Mouse (Mus musculus): ENCODE measurements at regions not wholly inside any gene's neighbourhood (a gene's known extent, or its start where the extent isn't known, plus 50 kb on each side); places are given as distances from the start of the nearest gene placed in this dataset.

- H3K79me2 ChIP-seq (ENCODE audit: control insufficient read depth, insufficient read depth, low read length) = no peaks in the 10 kb centered on the region
- no peaks in the 10 kb centered on the region for H3K27me3 ChIP-seq (ENCODE audit: control insufficient read depth, insufficient read depth, low read length)
- H3K27ac ChIP-seq (replicated peaks; ENCODE audit: insufficient read depth, low read depth, low read length) = no peak overlapping the region
- WGBS = 42% methylated on average over 2 of the region's 2 CpGs
- TF ChIP-seq CTCF (IDR thresholded peaks at IDR 0.05; ENCODE audit: low read depth, low read length) (no peak), POLR2A (IDR thresholded peaks at IDR 0.05; ENCODE audit: extremely low read depth, insufficient read depth, low read length) (no peak)
- H3K9ac ChIP-seq (ENCODE audit: low read depth, low read length) = no peak overlapping the region
- H3K36me3 ChIP-seq (ENCODE audit: control insufficient read depth, insufficient read depth, low read length) = no peaks in the 10 kb centered on the region
- no peak overlapping the region for H3K4me3 ChIP-seq (ENCODE audit: insufficient read depth, low read depth, low read length)
- DNase-seq (ENCODE audit: extremely low read depth, low read depth, low spot score) = no peak
- peaks cover 21% of the 10 kb centered on the region for H3K4me1 ChIP-seq (ENCODE audit: control insufficient read depth, insufficient read depth, low read length)
Measured at GRCm38 (mm10) chr19:37492572-37492971, 57.6 kb upstream of the Exoc6 start.

- Histone ChIP-seq H3K4me1 (ENCODE audit: control insufficient read depth, insufficient read depth, low read length) (peaks cover 21% of the 10 kb centered on the region), H3K79me2 (ENCODE audit: control insufficient read depth, insufficient read depth, low read length) (no peaks in the 10 kb centered on the region), H3K27me3 (ENCODE audit: control insufficient read depth, insufficient read depth, low read length) (no peaks in the 10 kb centered on the region), H3K4me3 (ENCODE audit: insufficient read depth, low read depth, low read length) (no peak overlapping the region), H3K27ac (replicated peaks; ENCODE audit: insufficient read depth, low read depth, low read length) (no peak overlapping the region), H3K9ac (ENCODE audit: low read depth, low read length) (no peak overlapping the region), H3K36me3 (ENCODE audit: control insufficient read depth, insufficient read depth, low read length) (no peaks in the 10 kb centered on the region)
- peak; percentile 73 for DNase-seq (ENCODE audit: extremely low read depth, low read depth, low spot score)
- WGBS = 18% methylated on average over 9 of the region's 9 CpGs
- TF ChIP-seq POLR2A (IDR thresholded peaks at IDR 0.05; ENCODE audit: extremely low read depth, insufficient read depth, low read length) (no peak), CTCF (IDR thresholded peaks at IDR 0.05; ENCODE audit: low read depth, low read length) (no peak)
Measured at GRCm38 (mm10) chr19:37493378-37493777, 56.8 kb upstream of the Exoc6 start.

DNA sequence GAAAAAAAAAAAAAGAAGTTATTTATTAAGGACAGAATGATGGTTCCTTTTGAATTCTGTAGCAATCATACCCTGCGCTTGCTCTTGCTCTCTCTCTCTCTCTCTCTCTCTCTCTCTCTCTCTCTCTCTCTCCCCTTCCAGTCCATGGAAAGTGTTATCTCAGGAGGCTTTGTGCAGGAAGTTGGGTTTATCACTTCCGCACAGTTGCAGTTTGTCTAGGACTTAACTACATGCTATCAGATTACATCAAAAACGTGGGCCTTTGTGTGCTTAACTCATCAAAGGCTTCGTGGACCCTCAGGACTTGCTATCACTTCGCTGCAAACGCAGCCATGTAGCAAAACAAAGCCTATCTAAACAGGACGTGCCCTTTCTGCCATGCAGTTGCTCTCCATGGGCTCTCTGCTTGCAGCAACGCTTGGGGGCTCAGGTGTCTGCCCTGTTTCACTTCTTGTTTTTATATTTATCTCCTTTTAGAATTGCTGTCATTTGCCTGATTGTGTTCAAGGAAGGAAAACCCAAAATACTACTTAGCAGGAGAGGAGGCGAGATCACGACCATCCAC, 56.2 kb upstream of the Exoc6 start:
- Histone ChIP-seq H3K36me3 (ENCODE audit: control insufficient read depth, insufficient read depth, low read length) (no peaks in the 10 kb centered on the region), H3K9ac (ENCODE audit: low read depth, low read length) (no peak overlapping the region), H3K4me3 (ENCODE audit: insufficient read depth, low read depth, low read length) (no peak overlapping the region), H3K27me3 (ENCODE audit: control insufficient read depth, insufficient read depth, low read length) (no peaks in the 10 kb centered on the region), H3K4me1 (ENCODE audit: control insufficient read depth, insufficient read depth, low read length) (peaks cover 21% of the 10 kb centered on the region), H3K27ac (replicated peaks; ENCODE audit: insufficient read depth, low read depth, low read length) (no peak overlapping the region), H3K79me2 (ENCODE audit: control insufficient read depth, insufficient read depth, low read length) (no peaks in the 10 kb centered on the region)
- DNase-seq (ENCODE audit: extremely low read depth, low read depth, low spot score) = no peak
- no peak for TF ChIP-seq CTCF (IDR thresholded peaks at IDR 0.05; ENCODE audit: low read depth, low read length)
- TF ChIP-seq POLR2A (IDR thresholded peaks at IDR 0.05; ENCODE audit: extremely low read depth, insufficient read depth, low read length) = no peak
- WGBS = 56% methylated on average over 10 of the region's 10 CpGs

- H3K9ac ChIP-seq (ENCODE audit: low read depth, low read length) = no peak overlapping the region
- peaks cover 21% of the 10 kb centered on the region for H3K4me1 ChIP-seq (ENCODE audit: control insufficient read depth, insufficient read depth, low read length)
- no peak overlapping the region for H3K4me3 ChIP-seq (ENCODE audit: insufficient read depth, low read depth, low read length)
- no peaks in the 10 kb centered on the region for H3K36me3 ChIP-seq (ENCODE audit: control insufficient read depth, insufficient read depth, low read length)
- no peak for TF ChIP-seq CTCF (IDR thresholded peaks at IDR 0.05; ENCODE audit: low read depth, low read length)
- no peak for TF ChIP-seq POLR2A (IDR thresholded peaks at IDR 0.05; ENCODE audit: extremely low read depth, insufficient read depth, low read length)
- 76% methylated on average over 4 of the region's 4 CpGs for WGBS
- H3K27me3 ChIP-seq (ENCODE audit: control insufficient read depth, insufficient read depth, low read length) = no peaks in the 10 kb centered on the region
- no peak overlapping the region for H3K27ac ChIP-seq (replicated peaks; ENCODE audit: insufficient read depth, low read depth, low read length)
- no peaks in the 10 kb centered on the region for H3K79me2 ChIP-seq (ENCODE audit: control insufficient read depth, insufficient read depth, low read length)
- DNase-seq (ENCODE audit: extremely low read depth, low read depth, low spot score) = no peak
Measured at GRCm38 (mm10) chr19:37494806-37495205, 55.4 kb upstream of the Exoc6 start.

- TF ChIP-seq CTCF (IDR thresholded peaks at IDR 0.05; ENCODE audit: low read depth, low read length) (no peak), POLR2A (IDR thresholded peaks at IDR 0.05; ENCODE audit: extremely low read depth, insufficient read depth, low read length) (no peak)
- Histone ChIP-seq H3K9ac (ENCODE audit: low read depth, low read length) (no peak overlapping the region; the same call in 1 of the 2 replicates), H3K4me3 (ENCODE audit: insufficient read depth, low read depth, low read length) (no peak overlapping the region; the same call in 1 of the 2 replicates), H3K79me2 (ENCODE audit: control insufficient read depth, insufficient read depth, low read length) (no peaks in the 10 kb centered on the region), H3K4me1 (ENCODE audit: control insufficient read depth, insufficient read depth, low read length) (peaks cover 21% of the 10 kb centered on the region), H3K27me3 (ENCODE audit: control insufficient read depth, insufficient read depth, low read length) (no peaks in the 10 kb centered on the region), H3K27ac (replicated peaks; ENCODE audit: insufficient read depth, low read depth, low read length) (0 out of 2 replicates have a peak overlapping the region, but pooled peaks have one; percentile 32), H3K36me3 (ENCODE audit: control insufficient read depth, insufficient read depth, low read length) (no peaks in the 10 kb centered on the region)
- WGBS = 63% methylated on average over 22 of the region's 22 CpGs
- DNase-seq (ENCODE audit: extremely low read depth, low read depth, low spot score) = peak; percentile 81
Measured at GRCm38 (mm10) chr19:37495319-37496270, 54.6 kb upstream of the Exoc6 start.
